Mouse (Mus musculus) small intestine, adult 10 weeks (tissue): ENCODE results near the gene Rtl3. TPM values are rescaled to one million over a fixed set of nuclear protein-coding genes. Genes with fewer than 3 reads are reported as not detected.

Source experiments
- polyA plus RNA-seq: library from polyadenylated mRNA; stranded (reverse); fragments of 350-450 nt; fragmentation: Illumina TruSeq; extraction: RNeasy Lipid Tissue Mini Kit (QIAGEN cat#74804); gene quantifications from one replicate; pipeline ENCODE4 v1.2.3, GENCODE M21; 2014; ENCODE audit warnings: low replicate concordance

Gene Rtl3
- polyA plus RNA-seq: not detected

DNA sequence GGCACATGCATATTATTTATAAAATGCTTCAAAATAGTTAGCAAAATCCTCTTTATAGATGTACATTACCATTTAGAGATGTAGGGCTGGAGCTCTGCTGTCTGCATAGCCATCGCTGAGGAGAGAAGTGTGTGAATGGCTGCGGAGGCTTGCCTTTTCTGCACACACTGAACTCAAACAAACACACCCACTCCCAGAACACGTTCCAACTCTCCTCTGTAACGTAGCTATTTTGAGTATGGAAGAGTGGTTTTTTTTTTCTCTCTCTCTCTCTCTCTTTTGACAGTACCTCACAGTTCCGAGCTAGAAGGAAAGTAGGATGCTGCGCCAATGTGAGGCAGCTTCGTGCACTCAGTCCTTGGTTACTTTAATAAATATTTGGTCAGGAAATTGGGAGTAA is at the start of gene Rtl3:
Gene Rtl3 (minus strand): TSS at position 236 of the 400 bp plus-strand sequence.

Other genes with a start within 250 kb of the Rtl3 start
- gene Cysltr1, start 237.0 kb downstream of the Rtl3 start, polyA plus RNA-seq: 20.3 TPM
- 0.78 TPM for gene Lpar4, start 80.0 kb upstream of the Rtl3 start, polyA plus RNA-seq
- gene P2ry10, start 247.8 kb upstream of the Rtl3 start, polyA plus RNA-seq: 10.1 TPM